Mouse (Mus musculus) T-helper 1 cell (primary cell): Measurements from ENCODE around the gene Zdhhc5.

Experiments used
- in situ Hi-C: fragments of 300-600 bp; cut with MboI, MseI; formaldehyde crosslinking; loops from one replicate; pipeline ENCODE4 v1.15.1; 2025; ENCODE audit warnings: high pct_unique_total_duplicates

Zdhhc5 gene

DNA sequence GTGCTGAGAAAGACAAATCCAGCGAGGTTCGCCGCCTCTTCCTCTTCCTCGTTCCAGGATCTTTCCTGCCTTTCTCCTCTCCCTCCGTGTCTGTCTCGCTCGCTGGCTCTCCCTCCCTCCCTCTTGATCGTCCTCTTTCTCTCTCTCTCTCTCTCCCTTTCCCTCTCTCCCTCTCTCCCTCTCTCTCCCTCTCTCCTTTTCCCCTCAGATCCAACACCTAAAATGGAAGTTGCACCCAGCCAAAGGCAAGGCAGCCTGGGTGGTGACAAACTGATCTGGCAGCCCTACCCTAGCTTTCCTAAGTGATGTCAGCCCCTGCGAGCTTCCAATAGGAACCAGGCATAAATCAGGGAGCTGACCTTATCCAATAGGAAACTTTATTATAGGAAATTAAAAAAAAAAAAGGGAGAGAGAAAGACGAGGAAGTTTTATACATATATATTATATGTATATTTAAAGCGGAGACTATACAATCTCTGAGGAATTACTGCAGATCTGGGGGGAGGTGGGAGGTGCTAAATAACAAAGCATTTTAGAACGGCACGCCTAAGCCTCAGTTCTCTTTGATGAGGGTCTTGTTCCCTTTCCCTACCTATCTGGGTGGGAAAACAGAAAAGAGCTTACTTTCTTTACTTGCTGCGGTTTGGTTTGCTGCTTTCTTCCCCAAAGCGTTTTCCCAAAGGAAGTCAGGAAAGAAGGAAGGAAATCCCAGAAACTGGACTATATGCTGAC is 64.3 kb downstream of the Zdhhc5 start, which contains the start of gene Ctnnd1:
Gene Ctnnd1 (minus strand): TSS at position 302 of the 732 bp plus-strand sequence.
- in situ Hi-C loops, result no loop called here

GRCm38 (mm10) chr2:84649674-84650073 is 65.3 kb downstream of the Zdhhc5 start:
- in situ Hi-C loops, result loop anchor here (25.0 kb wide), 1 partner anchor 687 kb away; the partner anchor contains the start of genes Gm13693, Gm13695, Gm13696 and Gm13698

DNA sequence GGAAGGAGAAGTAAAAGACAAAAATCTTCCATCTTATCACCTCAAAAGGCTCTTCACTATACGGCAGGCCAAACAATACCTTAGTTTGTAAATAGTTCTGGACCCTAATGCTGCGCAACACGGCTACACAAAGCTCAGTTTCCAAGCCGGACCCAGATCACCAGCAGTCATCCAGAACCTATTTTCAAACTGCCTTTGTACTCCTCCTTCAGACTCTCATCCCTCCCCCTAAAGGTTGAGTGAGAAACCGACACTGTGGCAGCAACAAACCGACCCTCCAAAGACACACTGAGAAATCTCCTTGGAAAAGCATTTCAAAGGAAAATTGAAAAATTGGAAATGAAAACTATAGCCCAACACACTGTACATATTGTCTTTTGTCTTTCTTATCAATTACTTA is 66.6 kb downstream of the Zdhhc5 start:
- in situ Hi-C loops, result loop anchor here (25.0 kb wide), 1 partner anchor 686 kb away; the partner anchor contains the start of genes Gm13693, Gm13695, Gm13696 and Gm13698

GRCm38 (mm10) chr2:84647051-84647568 is 67.9 kb downstream of the Zdhhc5 start:
- in situ Hi-C loops, result loop anchor here (25.0 kb wide), 1 partner anchor 685 kb away; the partner anchor contains the start of genes Gm13693, Gm13695, Gm13696 and Gm13698

DNA sequence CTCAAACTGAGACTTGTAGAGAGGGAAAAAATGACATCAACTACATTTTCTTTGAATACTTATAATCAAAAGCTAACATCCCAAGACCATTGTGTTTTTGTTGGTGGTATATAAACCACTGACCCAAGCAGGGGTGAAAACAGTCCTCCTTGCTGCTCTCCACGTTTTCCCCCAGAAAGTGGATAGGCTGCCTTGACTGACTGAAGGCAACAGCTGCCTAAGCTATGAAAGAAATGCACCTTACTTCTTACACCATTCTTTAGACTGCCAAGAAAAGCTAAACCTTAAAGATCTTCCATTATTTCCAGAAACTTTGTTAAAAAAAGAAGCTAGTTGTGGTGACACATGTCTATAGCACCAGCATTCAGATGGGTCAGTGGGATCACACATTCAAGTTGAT is 68.8 kb downstream of the Zdhhc5 start:
- in situ Hi-C loops, result loop anchor here (25.0 kb wide), 1 partner anchor 684 kb away; the partner anchor contains the start of genes Gm13693, Gm13695, Gm13696 and Gm13698

DNA sequence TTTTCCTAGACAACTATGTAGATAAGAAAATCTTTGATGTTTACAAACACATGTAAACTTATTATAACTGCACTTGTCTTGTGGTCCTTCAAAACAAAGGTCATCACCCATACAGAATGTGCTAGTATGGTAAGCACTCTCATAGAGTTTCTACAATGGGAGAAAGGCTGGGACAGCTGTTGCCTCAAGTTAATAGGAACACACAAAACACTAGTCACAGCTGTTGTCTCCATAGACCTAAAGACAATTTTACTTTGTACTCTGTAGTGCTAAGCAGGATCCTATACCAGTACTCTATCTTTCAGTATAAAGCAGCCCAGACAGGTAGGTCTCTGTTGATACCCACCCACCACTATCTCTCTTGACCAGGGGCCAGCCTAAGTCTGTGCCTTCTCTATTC is 74.1 kb downstream of the Zdhhc5 start:
- in situ Hi-C loops, result loop anchor here (25.0 kb wide), 1 partner anchor 679 kb away; the partner anchor contains the start of genes Gm13693, Gm13695, Gm13696 and Gm13698

DNA sequence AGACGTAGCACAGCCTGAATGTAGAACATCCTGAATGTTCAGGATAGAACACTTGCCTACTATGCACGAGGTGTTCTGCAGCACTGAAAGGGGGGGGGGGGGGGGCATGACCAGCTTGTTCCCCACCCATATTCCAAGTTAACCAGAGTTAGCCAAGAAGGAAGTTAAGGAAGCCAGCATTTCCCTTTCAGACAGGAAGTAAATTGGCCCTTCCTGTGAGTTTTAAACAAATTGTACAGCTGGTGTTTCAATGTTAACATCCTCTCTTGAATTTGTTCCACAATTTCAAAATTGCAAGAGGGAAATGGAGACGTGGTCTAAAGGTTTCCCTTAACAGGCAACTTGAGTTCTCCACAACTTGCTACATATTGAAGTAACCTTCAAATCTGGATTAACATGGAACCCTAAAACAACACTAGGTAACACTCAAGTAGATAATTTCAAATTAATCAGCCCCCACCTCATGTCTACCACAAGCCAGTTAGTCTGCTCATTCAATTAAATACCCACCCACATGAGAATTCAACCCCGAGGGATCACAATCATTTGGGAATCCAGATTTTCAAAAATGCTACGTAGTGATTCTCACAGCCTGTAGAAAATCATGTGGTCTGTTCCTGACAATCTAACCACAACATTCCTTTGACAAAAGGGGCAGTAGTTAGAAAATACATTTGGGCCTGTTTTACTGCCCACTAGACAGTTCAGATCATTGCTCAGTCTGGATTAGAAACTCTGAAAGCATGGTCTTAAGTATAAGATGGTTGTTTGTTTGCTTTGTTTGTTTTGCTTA is 76.4 kb downstream of the Zdhhc5 start:
- in situ Hi-C loops, result loop anchor here (25.0 kb wide), 1 partner anchor 676 kb away; the partner anchor contains the start of genes Gm13693, Gm13695, Gm13696 and Gm13698
